Mouse (Mus musculus) splenic B cell, adult 2 months (primary cell): ENCODE data around the gene Sema6c.
"Not testable (repeated sequence)": the region's sequence is repeated elsewhere in the genome, so short reads cannot be mapped to it uniquely, and the experiment has no call there.

ENCODE experiments used
- DNase-seq: peaks from one replicate; pipeline ENCODE4 v3.0.0-alpha.2; 2011; ENCODE audit warnings: low read depth, low spot score
- H3K27me3 ChIP-seq: 2 replicates; pipeline ENCODE4 v1.6.1; 2012; ENCODE audit warnings: mild to moderate bottlenecking, low read length, moderate library complexity, mixed read lengths; ENCODE audit not compliant: control insufficient read depth, poor library complexity, insufficient read depth, severe bottlenecking
- H3K36me3 ChIP-seq: 2 replicates; pipeline ENCODE4 v1.6.1; 2012; ENCODE audit warnings: mild to moderate bottlenecking, low read length, moderate library complexity, mixed read lengths; ENCODE audit not compliant: control insufficient read depth, poor library complexity, insufficient read depth, severe bottlenecking

The Sema6c gene

GRCm38 (mm10) chr3:95159987-95160963 is at the start of gene Sema6c:
Gene Sema6c, plus strand, starts transcription at chr3:95160457.
- Histone ChIP-seq H3K27me3 (no peaks in the 10 kb centered on the region; the same call in 1 of the 2 replicates), H3K36me3 (no peaks in the 10 kb centered on the region)
- peak; percentile 87 for DNase-seq

- no peaks in the 10 kb centered on the region; the same call in 1 of the 2 replicates for H3K36me3 ChIP-seq
- DNase-seq, result peak; percentile 90
- H3K27me3 ChIP-seq, result no peaks in the 10 kb centered on the region
These were observed 49.1 kb upstream of the Sema6c start, which contains the start of gene Vps72 for GRCm38 (mm10) chr3:95110911-95111726. Gene Vps72, plus strand, starts transcription at chr3:95111022.

GRCm38 (mm10) chr3:95112760-95113159 is 47.5 kb upstream of the Sema6c start:
- Histone ChIP-seq H3K27me3 (no peaks in the 10 kb centered on the region), H3K36me3 (no peaks in the 10 kb centered on the region; the same call in 1 of the 2 replicates)
- no peak for DNase-seq

GRCm38 (mm10) chr3:95117751-95118150 is 42.5 kb upstream of the Sema6c start:
- no peaks in the 10 kb centered on the region for H3K27me3 ChIP-seq
- no peak for DNase-seq
- peaks cover 11% of the 10 kb centered on the region for H3K36me3 ChIP-seq

GRCm38 (mm10) chr3:95121580-95121979 is 38.7 kb upstream of the Sema6c start:
- no peaks in the 10 kb centered on the region for H3K27me3 ChIP-seq
- no peak for DNase-seq
- H3K36me3 ChIP-seq, result peaks cover 11% of the 10 kb centered on the region

- DNase-seq, result peak; percentile 40
These were observed 36.0 kb upstream of the Sema6c start, which contains the start of gene Tmod4 for GRCm38 (mm10) chr3:95124246-95124645. Gene Tmod4, plus strand, starts transcription at chr3:95124476.

GRCm38 (mm10) chr3:95124972-95125371 is 35.3 kb upstream of the Sema6c start:
- Histone ChIP-seq H3K36me3 (peaks cover 14% of the 10 kb centered on the region), H3K27me3 (no peaks in the 10 kb centered on the region)
- DNase-seq, result no peak

More at GRCm38 (mm10) chr3:95124246-95124645, 36.0 kb upstream of the Sema6c start, which contains the start of gene Tmod4:
- Histone ChIP-seq H3K27me3 (no peaks in the 10 kb centered on the region), H3K36me3 (peaks cover 11% of the 10 kb centered on the region)

GRCm38 (mm10) chr3:95129226-95129651 is 31.0 kb upstream of the Sema6c start:
- no peaks in the 10 kb centered on the region for H3K27me3 ChIP-seq
- no peak for DNase-seq
- H3K36me3 ChIP-seq, result peaks cover 8% of the 10 kb centered on the region

GRCm38 (mm10) chr3:95130081-95130480 is 30.2 kb upstream of the Sema6c start:
- no peak for DNase-seq
- peaks cover 8% of the 10 kb centered on the region for H3K36me3 ChIP-seq
- H3K27me3 ChIP-seq, result no peaks in the 10 kb centered on the region

- not testable (repeated sequence) for DNase-seq, H3K27me3 ChIP-seq
These were observed 27.9 kb upstream of the Sema6c start for GRCm38 (mm10) chr3:95132389-95132788.

GRCm38 (mm10) chr3:95133176-95133575 is 27.1 kb upstream of the Sema6c start:
- Histone ChIP-seq H3K27me3 (no peaks in the 10 kb centered on the region), H3K36me3 (peaks cover 11% of the 10 kb centered on the region)
- DNase-seq, result no peak

More at GRCm38 (mm10) chr3:95132389-95132788, 27.9 kb upstream of the Sema6c start:
- H3K36me3 ChIP-seq, result not testable (repeated sequence)

GRCm38 (mm10) chr3:95133680-95134101 is 26.6 kb upstream of the Sema6c start, which contains the start of the genes Scnm1 and Lysmd1:
Gene Scnm1, minus strand, starts transcription at chr3:95134011.
Gene Lysmd1, plus strand, starts transcription at chr3:95134088.
- Histone ChIP-seq H3K36me3 (peaks cover 11% of the 10 kb centered on the region), H3K27me3 (no peaks in the 10 kb centered on the region)
- DNase-seq, result peak; percentile 95

- DNase-seq, H3K27me3 ChIP-seq, H3K36me3 ChIP-seq: not testable (repeated sequence)
These were observed 26.1 kb upstream of the Sema6c start for GRCm38 (mm10) chr3:95134133-95134532.

GRCm38 (mm10) chr3:95135023-95135422 is 25.2 kb upstream of the Sema6c start:
- Histone ChIP-seq H3K36me3 (peaks cover 6% of the 10 kb centered on the region; the same call in 1 of the 2 replicates), H3K27me3 (no peaks in the 10 kb centered on the region)
- DNase-seq, result peak; percentile 47
